Mouse (Mus musculus) thymus, adult 2 months (tissue): ENCODE measurements at regions not wholly inside any gene's neighbourhood (a gene's known extent, or its start where the extent isn't known, plus 50 kb on each side); places are given as distances from the start of the nearest gene placed in this dataset.

Source experiments
- CTCF ChIP-seq: fragments of 200-500 bp; IDR thresholded peaks from 2 replicates; pipeline ENCODE4 v1.5.1; 2012; ENCODE audit warnings: mild to moderate bottlenecking, control low read depth, low read length, moderate library complexity, borderline replicate concordance; ENCODE audit not compliant: control insufficient read depth, poor library complexity, insufficient read depth; ENCODE audit errors: extremely low read depth
- POLR2A ChIP-seq: fragments of 200-500 bp; IDR thresholded peaks from 2 replicates; pipeline ENCODE4 v1.6.1; 2012; ENCODE audit warnings: mild to moderate bottlenecking, low read length, control low read depth, moderate library complexity; ENCODE audit not compliant: control insufficient read depth, poor library complexity, insufficient read depth; ENCODE audit errors: extremely low read depth

DNA sequence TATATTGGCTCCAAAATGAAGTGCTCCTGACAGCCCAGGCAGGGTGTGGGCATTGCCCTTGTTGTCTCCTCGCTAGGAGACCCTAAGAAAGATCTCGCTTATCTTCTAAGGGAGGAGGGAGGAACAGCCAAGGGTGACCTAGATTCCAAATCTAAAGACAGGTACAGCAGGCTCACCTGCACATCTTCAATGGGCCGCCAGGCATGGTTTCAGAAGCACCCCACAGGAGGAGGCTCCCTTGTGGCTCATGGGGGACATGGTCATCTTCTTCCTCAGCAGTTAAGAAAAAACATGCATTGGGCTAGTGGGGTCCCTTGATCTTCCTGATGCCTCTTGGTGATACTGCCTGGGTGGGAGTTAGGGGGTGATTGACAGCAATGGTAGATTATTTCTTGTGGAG is 71.0 kb upstream of the Mef2a start:
- TF ChIP-seq POLR2A (no peak), CTCF (no peak)
